ENCODE assay signal across 23 mouse cellular contexts in the genomic region with DNA sequence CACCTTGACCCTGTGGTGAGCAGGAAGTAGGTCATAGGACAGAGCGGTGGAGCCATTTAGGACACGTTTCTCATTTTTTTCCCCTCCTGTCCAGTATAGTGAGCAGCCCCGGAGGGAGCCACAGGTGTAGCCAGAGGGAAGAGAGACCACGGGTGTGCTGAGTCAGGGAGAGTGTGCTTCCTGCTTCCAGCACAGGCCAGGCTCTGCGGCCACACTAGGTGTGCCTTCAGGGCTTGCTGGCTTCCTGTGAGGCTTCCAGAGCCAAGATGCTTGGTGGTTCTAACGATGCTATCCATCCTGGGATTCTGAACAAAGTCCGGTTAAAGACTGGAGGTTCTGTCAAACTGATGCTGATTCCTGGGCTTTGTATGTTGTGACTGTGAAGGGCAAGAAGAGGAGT. TPM values are rescaled to one million over a fixed set of nuclear protein-coding genes. Genes with fewer than 3 reads are reported as not detected.
DNase-seq lines count a peak whose midpoint lies in the region; ATAC-seq and TF ChIP-seq lines count a peak whose summit lies in the region.
"Had no signal": no experiment of that assay in that cellular context is flagged by ENCODE, and none has a peak within 500 bp of the region (broad histone marks: within the 10 kb centered on the region; RNA-seq: fewer than 3 reads in every experiment).

No protein-coding gene starts in this region.

- 0 out of 2 replicates have a peak, but pooled peaks have one; percentile 11 for ATAC-seq in stomach, embryonic 15.5 days (ENCODE audit: insufficient read depth, low FRiP score, low read depth)
- no peak for ATAC-seq in stomach, postnatal 0 days (ENCODE audit: low FRiP score, low TSS enrichment)
- ATAC-seq: activated CD4-positive, CD25-positive, alpha-beta regulatory T cell, adult 4 months; CD4-positive, CD25-positive, alpha-beta regulatory T cell, adult 4 months; forebrain, embryonic 13.5 days; forebrain, embryonic 16.5 days; Patski had no signal

- H3K36me3 ChIP-seq in stomach, embryonic 15.5 days, result no peaks in the 10 kb centered on the region
- H3K36me3 ChIP-seq in stomach, postnatal 0 days (ENCODE audit: control insufficient read depth, insufficient read depth, low read length), result no peaks in the 10 kb centered on the region
- H3K36me3 ChIP-seq: embryonic facial prominence, embryonic 13.5 days; embryonic facial prominence, embryonic 15.5 days; G1E had no signal

- WGBS in stomach, embryonic 15.5 days, result 78% methylated on average over 7 of the region's 7 CpGs
- WGBS in stomach, postnatal 0 days, result 75% methylated on average over 7 of the region's 7 CpGs

- no peak overlapping the region for H3K9ac ChIP-seq in stomach, embryonic 15.5 days
- H3K9ac ChIP-seq in stomach, postnatal 0 days (ENCODE audit: low read length), result no peak overlapping the region
- H3K9ac ChIP-seq: embryonic facial prominence, embryonic 13.5 days; embryonic facial prominence, embryonic 15.5 days; forebrain, embryonic 13.5 days had no signal

- no peak for TF ChIP-seq CTCF in stomach, postnatal 0 days (IDR thresholded peaks at IDR 0.05; ENCODE audit: low read depth)

- H3K27ac ChIP-seq in stomach, embryonic 15.5 days, result no peak overlapping the region
- no peak overlapping the region for H3K27ac ChIP-seq in stomach, postnatal 0 days (replicated peaks)
- H3K27ac ChIP-seq: embryonic facial prominence, embryonic 13.5 days; embryonic facial prominence, embryonic 15.5 days; forebrain, embryonic 10.5 days; forebrain, embryonic 13.5 days had no signal

- H3K4me3 ChIP-seq in stomach, embryonic 15.5 days (replicated peaks), result no peak overlapping the region
- no peak overlapping the region for H3K4me3 ChIP-seq in stomach, postnatal 0 days (ENCODE audit: low read depth, low read length)
- H3K4me3 ChIP-seq: embryonic facial prominence, embryonic 13.5 days; embryonic facial prominence, embryonic 15.5 days; erythroblast, embryonic 14.5 days; forebrain, embryonic 10.5 days; forebrain, embryonic 13.5 days had no signal

- H3K9me3 ChIP-seq in stomach, embryonic 15.5 days, result no peaks in the 10 kb centered on the region
- H3K9me3 ChIP-seq in stomach, postnatal 0 days (ENCODE audit: control insufficient read depth, low read length), result no peaks in the 10 kb centered on the region
- H3K9me3 ChIP-seq: embryonic facial prominence, embryonic 13.5 days; embryonic facial prominence, embryonic 15.5 days; forebrain, embryonic 10.5 days; forebrain, embryonic 13.5 days; G1E had no signal

- no peak overlapping the region for H3K4me2 ChIP-seq in stomach, embryonic 15.5 days
- no peak overlapping the region for H3K4me2 ChIP-seq in stomach, postnatal 0 days (replicated peaks; ENCODE audit: low read depth)
- H3K4me2 ChIP-seq: embryonic facial prominence, embryonic 13.5 days; embryonic facial prominence, embryonic 15.5 days; forebrain, embryonic 13.5 days had no signal

- no peaks in the 10 kb centered on the region for H3K27me3 ChIP-seq in stomach, embryonic 15.5 days (replicated peaks)
- no peaks in the 10 kb centered on the region for H3K27me3 ChIP-seq in stomach, postnatal 0 days (ENCODE audit: control insufficient read depth, insufficient read depth, low read length)
- H3K27me3 ChIP-seq: embryonic facial prominence, embryonic 15.5 days; forebrain, embryonic 13.5 days; Patski had no signal

- peak; percentile 28 for DNase-seq in cerebellum, adult 9-11 months
- no peak for DNase-seq in cerebellum, adult 11 months
- peak; percentile 71 for DNase-seq in heart, adult 11 months
- DNase-seq in heart, adult 9 months (ENCODE audit: low spot score in 2 of 2), result no peak
- no peak for DNase-seq in stomach, postnatal 0 days (ENCODE audit: low spot score)
- no peak for DNase-seq in spleen, postnatal 36 days (ENCODE audit: low spot score in 2 of 2)
- DNase-seq: adrenal gland, adult 8-10 months; adrenal gland, postnatal 14 days; adrenal gland, postnatal 36 days; B cell, adult 2 months; cerebellum, adult 18-20 months; cerebellum, adult 8-10 months had no signal

- H3K4me1 ChIP-seq in stomach, embryonic 15.5 days, result no peaks in the 10 kb centered on the region
- H3K4me1 ChIP-seq in stomach, postnatal 0 days (replicated peaks; ENCODE audit: control insufficient read depth, insufficient read depth), result no peaks in the 10 kb centered on the region
- H3K4me1 ChIP-seq: embryonic facial prominence, embryonic 13.5 days; embryonic facial prominence, embryonic 15.5 days had no signal

- TF ChIP-seq EP300 in stomach, postnatal 0 days (optimal IDR thresholded peaks at IDR 0.05), result no peak

RNA-seq across cellular contexts. Expression of a gene that starts 10.0 kb away (rescaled TPM):
- 5.6 and 7.3 TPM in 2 replicates for polyA plus RNA-seq in stomach, embryonic 15.5 days (2015; fragmentation: Nextera tagmentation; extraction: Ambion mirVana)
- 3.3 and 4.1 TPM in 2 replicates for polyA plus RNA-seq in stomach, postnatal 0 days (2015; fragmentation: Nextera tagmentation; extraction: Ambion mirVana)
- polyA plus RNA-seq: erythroblast, embryonic 14.5 days; G1E had no signal

Comparison
In these comparisons a context has a peak if more than half of its experiments do, and no peak if none do; other contexts are left out.
1. DNase-seq: peak in cerebellum, adult 9-11 months (single experiment) and heart, adult 11 months (single experiment); none in cerebellum, adult 11 months (single experiment), heart, adult 9 months (0 of 2), stomach, postnatal 0 days (single experiment) and spleen, postnatal 36 days (0 of 2).